Mouse (Mus musculus) embryonic fibroblast, embryonic 13.5 days (primary cell): ENCODE measurements around the gene Ankrd11. TPM values are rescaled to one million over a fixed set of nuclear protein-coding genes. Genes with fewer than 3 reads are reported as not detected.

Source experiments
- H3K27ac ChIP-seq: 2 replicates; pipeline ENCODE4 v1.5.1; 2012; ENCODE audit warnings: low read length, control low read depth, inconsistent platforms; ENCODE audit not compliant: insufficient read depth
- H3K4me1 ChIP-seq: 2 replicates; pipeline ENCODE4 v1.6.1; 2011; ENCODE audit warnings: low read length; ENCODE audit not compliant: control insufficient read depth, insufficient read depth
- H3K4me3 ChIP-seq: 2 replicates; pipeline ENCODE4 v1.5.1; 2011; ENCODE audit warnings: mild to moderate bottlenecking, control low read depth, low read length; ENCODE audit not compliant: insufficient read depth
- CTCF ChIP-seq: IDR thresholded peaks from 2 replicates; pipeline ENCODE4 v1.5.1; 2011; ENCODE audit warnings: mild to moderate bottlenecking, control low read depth, low read length, moderate library complexity, borderline replicate concordance; ENCODE audit not compliant: insufficient read depth
- POLR2A ChIP-seq: IDR thresholded peaks from 2 replicates; pipeline ENCODE4 v1.6.1; 2011; ENCODE audit warnings: low read depth, mild to moderate bottlenecking, control low read depth, low read length, moderate library complexity
- polyA plus RNA-seq: library from polyadenylated mRNA; stranded (reverse); fragments of >200 nt; gene quantifications from 2 replicates; pipeline ENCODE4 v1.2.4, GENCODE M21; 2011; ENCODE audit warnings: low read depth; ENCODE audit not compliant: missing spikeins, insufficient read length

The Ankrd11 gene
- polyA plus RNA-seq, 1 experiment, result 83.5 TPM

DNA sequence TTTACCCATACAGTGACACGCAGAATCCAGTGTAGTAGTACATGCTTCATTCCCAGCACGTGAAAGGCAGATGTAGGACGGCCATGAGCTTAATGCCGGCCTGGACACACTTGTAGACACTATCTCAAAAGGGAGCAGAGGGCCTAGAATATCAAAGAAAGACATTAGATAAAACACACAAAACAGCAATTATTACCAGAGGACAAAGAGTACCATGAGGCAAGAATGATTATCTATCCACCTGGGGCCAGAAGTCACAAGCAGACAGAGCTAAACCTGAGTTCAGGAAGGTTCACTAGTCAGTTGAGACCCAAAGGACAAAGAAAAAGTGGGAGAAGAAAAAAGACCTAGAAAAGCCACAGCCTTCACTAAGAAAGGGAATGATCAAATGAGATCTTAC is 24.9 kb downstream of the Ankrd11 start:
- Histone ChIP-seq H3K27ac (no peak overlapping the region), H3K4me1 (peaks cover 24% of the 10 kb centered on the region), H3K4me3 (no peak overlapping the region)
- no peak for TF ChIP-seq CTCF
- TF ChIP-seq POLR2A, result no peak

- TF ChIP-seq POLR2A, result no peak
- TF ChIP-seq CTCF, result no peak
Observed at GRCm38 (mm10) chr8:123015074-123015473, 27.0 kb downstream of the Ankrd11 start.

GRCm38 (mm10) chr8:123014429-123014828 is 27.6 kb downstream of the Ankrd11 start:
- H3K4me1 ChIP-seq, result peaks cover 12% of the 10 kb centered on the region
- H3K4me3 ChIP-seq, result no peak overlapping the region
- no peak for TF ChIP-seq POLR2A
- TF ChIP-seq CTCF, result no peak
- no peak overlapping the region for H3K27ac ChIP-seq

More at GRCm38 (mm10) chr8:123015074-123015473, 27.0 kb downstream of the Ankrd11 start:
- H3K27ac ChIP-seq, result no peak overlapping the region
- no peak overlapping the region for H3K4me3 ChIP-seq
- peaks cover 12% of the 10 kb centered on the region for H3K4me1 ChIP-seq

GRCm38 (mm10) chr8:123011321-123011720 is 30.8 kb downstream of the Ankrd11 start:
- peaks cover 17% of the 10 kb centered on the region for H3K4me1 ChIP-seq
- H3K4me3 ChIP-seq, result no peak overlapping the region
- no peak overlapping the region for H3K27ac ChIP-seq
- TF ChIP-seq POLR2A, result no peak
- TF ChIP-seq CTCF, result no peak

GRCm38 (mm10) chr8:123005805-123006204 is 36.3 kb downstream of the Ankrd11 start:
- Histone ChIP-seq H3K4me1 (peaks cover 28% of the 10 kb centered on the region), H3K4me3 (no peak overlapping the region), H3K27ac (0 out of 2 replicates have a peak overlapping the region, but pooled peaks have one; percentile 1)
- TF ChIP-seq CTCF (no peak), POLR2A (no peak)

DNA sequence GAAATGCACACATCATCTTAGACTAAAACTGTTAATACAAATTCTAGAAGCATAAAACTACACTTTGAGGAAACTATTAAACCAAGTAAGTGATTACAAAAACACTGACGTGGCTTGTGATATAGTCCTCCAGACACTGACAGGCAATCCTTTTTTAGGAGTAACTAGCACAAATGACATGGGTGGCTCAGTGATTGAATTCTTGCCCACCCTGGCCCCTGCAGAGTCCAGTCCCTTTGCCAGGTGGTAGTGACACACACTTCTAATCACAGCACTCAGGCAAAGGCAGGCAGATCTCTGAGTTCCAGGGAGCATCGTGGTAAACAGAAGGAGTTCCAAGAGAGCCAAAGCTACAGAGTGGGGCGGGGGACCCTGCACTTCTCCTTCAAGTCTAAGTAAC is 36.7 kb downstream of the Ankrd11 start:
- Histone ChIP-seq H3K4me1 (peaks cover 32% of the 10 kb centered on the region), H3K4me3 (no peak overlapping the region), H3K27ac (0 out of 2 replicates have a peak overlapping the region, but pooled peaks have one; percentile 1)
- no peak for TF ChIP-seq POLR2A
- no peak for TF ChIP-seq CTCF

DNA sequence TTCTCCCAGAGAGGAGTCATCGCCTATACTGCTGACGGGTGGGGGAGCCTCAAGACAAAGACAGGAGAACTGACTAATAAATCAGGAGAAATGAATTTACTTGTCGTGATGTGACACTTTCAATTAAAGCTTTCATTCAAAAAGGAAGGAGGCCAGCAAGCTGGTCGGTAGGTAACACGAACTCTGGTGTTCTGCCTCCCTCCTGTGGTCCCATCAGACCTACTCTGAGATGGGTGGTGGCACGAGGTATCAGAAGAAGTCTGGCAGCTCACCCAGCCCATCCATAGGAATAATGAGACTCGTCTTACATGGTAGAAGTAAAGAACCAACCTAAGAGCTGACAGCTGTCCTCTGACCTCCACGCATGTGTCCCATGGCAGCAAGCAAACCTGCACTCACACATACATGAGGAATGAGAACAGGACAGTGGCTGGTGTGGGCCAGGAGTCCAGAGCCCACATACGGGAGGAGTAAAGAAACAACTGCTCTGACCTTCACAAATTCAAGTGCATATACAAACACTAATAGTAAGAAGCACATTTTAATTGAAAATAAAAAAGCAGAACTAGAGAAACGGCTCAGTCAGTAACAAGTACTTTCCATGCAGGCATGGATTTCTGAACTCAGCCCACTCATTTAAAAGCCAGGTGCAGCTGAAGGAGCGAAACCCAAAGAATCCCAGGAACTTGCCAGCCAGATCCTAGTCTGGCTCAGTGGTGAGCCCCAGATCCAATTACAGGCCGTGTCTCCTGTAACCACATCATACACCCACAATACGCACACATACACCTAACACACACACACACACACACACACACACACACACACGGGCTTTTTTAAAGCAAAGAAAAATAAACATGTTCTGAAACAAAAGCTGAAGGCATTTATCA is 37.8 kb downstream of the Ankrd11 start:
- TF ChIP-seq POLR2A, result no peak
- 0 out of 2 replicates have a peak, but pooled peaks have one; percentile 1 for TF ChIP-seq CTCF
- Histone ChIP-seq H3K27ac (peak overlapping the region; percentile 49), H3K4me3 (no peak overlapping the region), H3K4me1 (peaks cover 34% of the 10 kb centered on the region)

DNA sequence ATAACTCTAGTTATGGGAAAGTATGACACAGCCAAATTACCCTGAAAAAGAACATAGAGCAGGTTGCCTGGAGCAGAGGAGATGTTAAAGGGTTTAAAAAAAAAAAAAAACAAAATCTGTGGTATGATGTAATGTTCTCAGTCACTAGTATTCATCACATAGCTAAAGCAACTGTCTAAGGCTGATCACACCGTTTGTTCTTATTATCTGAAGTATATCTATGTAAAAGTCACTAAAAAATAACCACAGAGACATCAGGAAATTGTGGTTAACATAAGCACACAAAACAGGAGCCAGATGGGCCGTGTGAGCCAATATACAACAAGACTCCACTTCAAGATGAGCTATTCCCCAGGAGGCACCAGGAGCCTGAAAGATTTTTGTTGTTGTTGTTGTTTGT is 41.8 kb downstream of the Ankrd11 start:
- H3K27ac ChIP-seq, result no peak overlapping the region
- peaks cover 30% of the 10 kb centered on the region for H3K4me1 ChIP-seq
- H3K4me3 ChIP-seq, result no peak overlapping the region
- TF ChIP-seq POLR2A (no peak), CTCF (no peak)

- TF ChIP-seq POLR2A (no peak), CTCF (no peak)
- Histone ChIP-seq H3K4me1 (peaks cover 26% of the 10 kb centered on the region), H3K4me3 (no peak overlapping the region), H3K27ac (peak overlapping the region; percentile 60)
Observed at GRCm38 (mm10) chr8:122997963-122998362, 44.1 kb downstream of the Ankrd11 start.

GRCm38 (mm10) chr8:122993740-122994139 is 48.3 kb downstream of the Ankrd11 start:
- Histone ChIP-seq H3K4me1 (peaks cover 26% of the 10 kb centered on the region), H3K27ac (no peak overlapping the region), H3K4me3 (no peak overlapping the region)
- no peak for TF ChIP-seq POLR2A
- no peak for TF ChIP-seq CTCF
